Mouse (Mus musculus) splenic B cell, adult 2 months (primary cell): ENCODE data around the gene Wnt5b.

Source experiments
- DNase-seq: peaks from one replicate; pipeline ENCODE4 v3.0.0-alpha.2; 2011; ENCODE audit warnings: low read depth, low spot score
- H3K27me3 ChIP-seq: 2 replicates; pipeline ENCODE4 v1.6.1; 2012; ENCODE audit warnings: mild to moderate bottlenecking, low read length, moderate library complexity, mixed read lengths; ENCODE audit not compliant: control insufficient read depth, poor library complexity, insufficient read depth, severe bottlenecking
- H3K36me3 ChIP-seq: 2 replicates; pipeline ENCODE4 v1.6.1; 2012; ENCODE audit warnings: mild to moderate bottlenecking, low read length, moderate library complexity, mixed read lengths; ENCODE audit not compliant: control insufficient read depth, poor library complexity, insufficient read depth, severe bottlenecking

Wnt5b gene

DNA sequence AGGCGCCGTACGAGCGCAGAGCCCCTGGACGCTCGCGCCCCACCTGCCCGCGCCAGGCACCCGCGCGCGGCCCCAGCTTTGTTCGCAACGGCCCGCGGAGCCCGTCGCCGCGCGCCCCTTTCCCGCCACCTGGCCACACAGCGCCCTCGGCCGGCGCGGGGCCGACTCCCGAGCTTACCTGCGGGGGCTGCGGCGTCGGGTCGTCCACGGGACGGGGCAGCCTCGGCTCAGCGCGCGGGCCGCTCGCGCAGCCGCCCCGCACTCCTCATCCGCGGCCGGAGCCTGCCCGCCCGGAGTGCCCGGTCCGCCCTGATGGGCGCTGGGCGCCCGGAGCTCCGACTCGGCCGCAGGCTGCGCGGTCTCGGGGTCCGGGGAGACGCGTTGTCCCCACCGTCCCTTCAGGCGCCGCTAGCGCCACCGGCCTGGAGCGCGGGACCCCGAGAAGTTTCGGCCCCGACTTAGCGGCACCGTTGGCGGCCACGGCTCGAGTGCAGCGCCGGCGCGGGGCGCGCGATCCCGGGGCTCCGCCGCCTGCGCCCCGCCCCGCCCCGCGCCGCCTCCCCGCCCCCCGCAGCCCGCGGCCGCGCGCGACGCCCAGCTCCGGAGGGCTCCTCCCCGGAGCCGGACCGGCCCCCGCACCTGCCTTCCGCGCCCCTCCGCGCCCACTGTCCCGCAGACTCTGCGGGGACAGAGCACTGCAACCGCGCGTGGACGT, at the start of gene Wnt5b:
Gene Wnt5b (minus strand): TSS at position 545 of the 715 bp plus-strand sequence.
- DNase-seq, result no peak
- Histone ChIP-seq H3K36me3 (no peaks in the 10 kb centered on the region), H3K27me3 (no peaks in the 10 kb centered on the region)

DNA sequence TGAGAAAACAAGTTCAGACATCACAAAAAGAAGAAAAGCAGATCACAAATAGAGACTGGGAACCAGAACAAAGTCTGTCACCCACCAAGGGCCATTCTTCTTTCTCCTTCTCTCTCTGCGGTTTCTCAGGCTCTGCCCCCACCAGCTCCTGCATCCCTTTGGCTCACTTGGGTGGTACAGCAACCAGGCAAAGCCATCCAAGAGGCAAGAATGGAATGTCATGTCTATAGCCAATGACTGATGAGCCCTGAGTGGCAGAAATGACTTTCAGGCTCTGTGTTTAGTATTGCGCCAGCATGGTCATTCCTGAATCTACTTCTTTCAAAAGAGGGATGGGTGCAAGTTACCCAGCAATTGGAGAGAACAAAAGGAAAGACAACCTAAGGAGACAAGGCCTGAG, 46.7 kb upstream of the Wnt5b start:
- no peak for DNase-seq
- Histone ChIP-seq H3K36me3 (no peaks in the 10 kb centered on the region), H3K27me3 (no peaks in the 10 kb centered on the region)

DNA sequence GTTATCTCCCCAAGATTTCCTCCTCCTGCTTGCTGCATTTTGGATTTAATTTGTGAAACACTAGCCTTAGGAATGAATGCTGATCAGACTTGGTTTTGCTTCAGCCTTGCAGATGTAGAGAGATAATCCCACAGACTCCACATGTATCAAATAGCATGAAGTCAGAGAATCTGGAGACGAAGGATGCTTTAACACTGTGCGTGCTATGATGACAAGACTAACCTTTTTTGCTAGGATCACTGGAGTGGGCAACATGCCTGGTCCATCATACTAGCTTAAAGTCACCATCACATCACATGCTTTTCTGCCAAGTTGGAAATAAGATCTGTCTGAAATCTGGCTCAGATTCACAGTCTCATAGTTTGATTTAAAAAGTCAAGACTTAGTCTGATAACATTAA, 43.8 kb upstream of the Wnt5b start:
- Histone ChIP-seq H3K27me3 (no peaks in the 10 kb centered on the region), H3K36me3 (no peaks in the 10 kb centered on the region; the same call in 1 of the 2 replicates)
- no peak for DNase-seq

DNA sequence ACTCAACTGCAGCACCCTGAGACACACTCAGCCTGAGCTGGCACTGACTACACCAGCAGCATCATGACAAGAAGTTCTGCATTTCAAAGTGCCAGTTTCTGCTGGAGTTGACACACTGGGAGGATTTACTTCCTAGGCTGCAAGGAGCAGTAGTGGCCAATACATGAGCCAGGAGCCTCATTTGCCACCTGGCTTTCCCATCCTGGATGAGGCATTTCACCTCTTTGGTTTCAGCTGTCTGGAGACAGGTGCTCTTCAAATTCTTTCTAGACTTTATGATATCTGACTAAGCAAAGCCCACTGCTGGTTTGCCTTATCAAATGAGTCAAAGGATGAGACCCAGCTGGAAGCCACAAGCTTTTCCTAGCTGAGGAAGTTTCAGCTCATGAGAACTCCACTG, 43.3 kb upstream of the Wnt5b start:
- H3K27me3 ChIP-seq, result no peaks in the 10 kb centered on the region

DNA sequence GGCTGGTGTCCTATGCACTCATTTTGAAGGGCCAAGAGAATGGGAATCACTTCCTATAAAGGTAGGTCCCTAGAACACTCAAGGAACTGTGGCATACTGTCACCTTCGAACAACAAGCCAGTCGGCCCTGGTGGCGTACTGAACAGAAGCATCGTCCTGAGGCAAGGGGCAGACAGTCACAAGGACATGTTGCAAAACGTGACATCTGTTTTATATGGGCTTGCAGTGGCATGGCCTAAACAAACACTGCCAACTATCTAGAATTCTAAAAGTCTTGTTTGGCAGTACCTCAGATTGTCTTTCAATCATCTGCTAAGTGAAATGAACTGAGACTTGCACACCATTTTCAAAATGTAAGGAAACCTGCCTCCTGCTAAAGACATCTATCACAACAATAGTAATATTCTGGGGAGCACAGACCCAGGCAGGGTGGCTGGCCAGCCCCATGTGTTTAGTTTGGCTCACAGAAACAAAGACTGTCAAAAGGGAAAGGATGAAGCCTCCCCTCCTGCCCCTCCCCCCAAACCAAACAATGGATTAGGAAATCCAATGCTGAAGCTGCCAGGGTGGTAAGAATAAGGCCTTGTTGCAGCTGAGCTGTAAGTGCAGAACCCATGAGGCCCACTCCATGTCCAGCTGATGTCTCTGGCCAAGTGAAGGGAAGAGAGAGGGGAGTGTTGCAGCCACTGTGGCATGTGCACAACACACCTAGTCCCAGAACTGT, 41.7 kb upstream of the Wnt5b start:
- Histone ChIP-seq H3K36me3 (no peaks in the 10 kb centered on the region; the same call in 1 of the 2 replicates), H3K27me3 (no peaks in the 10 kb centered on the region)
- no peak for DNase-seq

More for the DNA sequence above, 43.3 kb upstream of the Wnt5b start:
- DNase-seq, result no peak
- no peaks in the 10 kb centered on the region; the same call in 1 of the 2 replicates for H3K36me3 ChIP-seq

DNA sequence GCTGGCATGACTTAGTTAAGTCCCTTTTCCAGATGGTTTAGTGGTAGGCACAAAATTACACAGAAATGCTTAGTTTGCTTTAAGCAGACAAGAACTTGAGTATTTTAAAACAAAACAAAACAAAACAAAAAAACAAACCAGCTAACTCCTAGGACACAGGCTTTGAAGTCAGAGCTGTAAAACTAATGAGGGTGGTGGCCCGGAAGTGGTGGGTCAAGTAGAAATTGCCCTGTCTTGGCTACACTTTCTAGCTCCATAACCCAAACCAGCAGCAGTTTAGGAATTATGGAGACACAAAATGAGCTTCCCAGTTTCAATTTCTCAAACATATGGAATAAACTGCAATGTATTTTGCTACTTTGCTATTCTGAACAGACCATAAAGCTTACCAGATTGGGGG, 39.9 kb upstream of the Wnt5b start:
- no peak for DNase-seq
- no peaks in the 10 kb centered on the region for H3K27me3 ChIP-seq
- H3K36me3 ChIP-seq, result no peaks in the 10 kb centered on the region; the same call in 1 of the 2 replicates

DNA sequence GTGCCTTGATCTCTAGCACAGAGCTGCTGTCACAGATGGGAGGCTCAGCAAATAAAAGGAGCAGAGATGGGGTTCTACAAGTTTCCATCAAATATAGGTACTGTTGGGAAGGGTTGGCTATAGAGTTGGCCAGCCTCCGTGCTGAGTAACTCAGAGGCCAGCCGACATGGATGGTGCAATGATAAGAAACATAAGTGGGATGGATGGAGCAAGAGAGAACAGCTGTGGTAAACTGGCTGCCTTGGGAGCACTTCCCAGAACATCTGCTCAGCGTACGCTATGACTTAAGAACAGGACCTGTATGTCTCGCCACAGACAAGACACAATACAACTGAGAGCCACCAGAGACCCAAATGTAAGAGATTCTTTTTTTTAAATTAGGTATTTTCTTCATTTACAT, 39.0 kb upstream of the Wnt5b start:
- no peaks in the 10 kb centered on the region; the same call in 1 of the 2 replicates for H3K36me3 ChIP-seq
- no peak for DNase-seq
- no peaks in the 10 kb centered on the region for H3K27me3 ChIP-seq

DNA sequence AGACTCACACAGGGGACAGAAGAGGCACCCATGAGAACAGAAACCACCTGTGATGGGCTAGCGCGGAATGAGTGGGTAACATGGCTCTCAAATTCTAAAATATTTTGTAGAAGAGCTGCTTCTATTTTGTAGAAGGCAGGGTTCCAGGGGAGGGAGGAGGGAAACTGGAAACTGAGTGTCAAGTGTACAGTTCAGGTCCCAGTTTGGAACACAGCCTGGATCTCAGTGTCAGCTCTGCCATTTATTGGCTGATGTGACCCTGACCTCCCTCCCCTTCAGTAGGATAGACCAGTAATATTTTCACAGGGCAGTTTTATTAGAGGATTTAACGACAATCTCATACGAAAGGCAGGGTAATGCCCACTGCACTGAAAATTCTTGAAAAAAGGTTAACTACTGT, 32.6 kb upstream of the Wnt5b start:
- H3K36me3 ChIP-seq, result no peaks in the 10 kb centered on the region
- DNase-seq, result no peak
- H3K27me3 ChIP-seq, result no peaks in the 10 kb centered on the region

DNA sequence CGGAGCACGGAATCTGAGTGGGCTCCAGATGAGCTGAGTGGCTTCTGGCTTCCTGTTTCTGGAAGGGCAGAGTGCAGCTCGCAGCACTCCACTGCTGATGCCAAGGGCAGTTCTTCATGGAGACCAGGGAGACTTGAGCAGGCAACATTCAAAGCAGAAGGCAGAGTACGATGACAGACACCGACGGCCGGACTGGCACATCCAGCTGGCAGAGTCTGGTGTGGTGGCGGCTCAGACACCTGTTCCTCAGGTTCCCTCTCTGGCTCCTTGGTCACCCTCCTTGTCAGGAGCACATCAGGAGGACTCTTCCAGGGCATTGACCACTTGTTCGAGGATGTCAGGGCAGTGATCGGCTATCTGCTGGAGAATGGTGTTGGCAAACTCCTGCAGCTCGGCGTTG, 31.2 kb upstream of the Wnt5b start:
- no peak for DNase-seq
- Histone ChIP-seq H3K27me3 (no peaks in the 10 kb centered on the region), H3K36me3 (no peaks in the 10 kb centered on the region)

DNA sequence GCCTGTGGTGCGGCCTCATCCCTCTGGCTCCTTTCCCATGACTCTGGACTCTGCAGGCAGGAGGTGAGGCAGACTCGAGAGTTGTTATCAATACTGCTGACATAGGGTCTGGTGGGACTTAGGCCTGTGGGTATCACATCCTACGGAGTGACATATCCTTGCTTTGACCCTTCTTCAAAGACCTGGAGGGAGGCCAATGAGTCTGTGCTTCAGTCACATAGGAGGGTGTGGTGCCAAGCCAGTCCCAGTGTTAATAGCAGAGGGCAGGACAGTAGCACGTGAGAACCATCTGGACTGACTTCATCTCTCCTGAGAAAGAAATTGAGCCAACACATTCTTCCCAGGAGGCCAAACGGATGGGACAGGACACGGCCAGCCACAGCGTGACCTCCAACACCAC, 28.1 kb upstream of the Wnt5b start:
- no peak for DNase-seq
- no peaks in the 10 kb centered on the region for H3K27me3 ChIP-seq
- H3K36me3 ChIP-seq, result no peaks in the 10 kb centered on the region

DNA sequence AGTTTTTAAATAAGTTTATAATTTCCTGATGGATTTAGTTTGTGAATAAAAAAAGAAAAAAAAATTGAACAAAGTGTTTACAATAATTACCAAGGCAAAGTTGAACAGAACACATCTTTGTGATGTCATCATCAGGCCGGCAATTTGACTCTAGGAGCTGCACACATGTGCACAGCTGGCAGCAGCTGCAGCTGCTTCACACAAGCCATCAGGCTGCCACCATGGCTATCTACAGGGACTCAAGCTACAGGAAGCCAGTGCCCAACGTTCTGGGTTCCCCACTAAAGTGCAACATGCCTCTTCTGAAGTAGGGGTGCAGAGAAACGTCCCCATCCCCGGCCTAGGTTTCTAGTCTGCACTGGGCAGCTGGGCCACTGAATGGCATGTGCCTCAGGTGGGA, 26.6 kb upstream of the Wnt5b start:
- Histone ChIP-seq H3K36me3 (no peaks in the 10 kb centered on the region), H3K27me3 (no peaks in the 10 kb centered on the region)
- DNase-seq, result no peak

DNA sequence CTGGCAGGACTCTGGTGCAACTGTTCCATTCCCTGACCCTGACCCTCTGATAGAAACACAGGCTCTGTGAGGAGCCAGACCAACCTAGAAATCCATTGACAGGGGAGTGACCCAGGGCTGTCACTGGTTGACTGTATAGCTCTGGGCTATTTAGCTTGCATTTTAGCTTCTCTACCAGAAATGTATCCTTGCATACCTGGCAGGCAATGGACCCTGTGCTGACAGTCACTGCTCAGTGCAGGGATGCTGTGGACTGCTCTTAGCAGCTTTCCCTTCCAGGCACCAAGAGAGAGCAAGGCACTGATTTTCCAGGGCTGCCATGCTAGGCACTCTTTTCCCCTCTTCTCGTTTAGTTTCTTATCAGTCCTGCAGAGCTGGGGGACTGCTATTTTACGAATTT, 24.2 kb upstream of the Wnt5b start:
- DNase-seq, result no peak
- Histone ChIP-seq H3K36me3 (no peaks in the 10 kb centered on the region), H3K27me3 (no peaks in the 10 kb centered on the region)

DNA sequence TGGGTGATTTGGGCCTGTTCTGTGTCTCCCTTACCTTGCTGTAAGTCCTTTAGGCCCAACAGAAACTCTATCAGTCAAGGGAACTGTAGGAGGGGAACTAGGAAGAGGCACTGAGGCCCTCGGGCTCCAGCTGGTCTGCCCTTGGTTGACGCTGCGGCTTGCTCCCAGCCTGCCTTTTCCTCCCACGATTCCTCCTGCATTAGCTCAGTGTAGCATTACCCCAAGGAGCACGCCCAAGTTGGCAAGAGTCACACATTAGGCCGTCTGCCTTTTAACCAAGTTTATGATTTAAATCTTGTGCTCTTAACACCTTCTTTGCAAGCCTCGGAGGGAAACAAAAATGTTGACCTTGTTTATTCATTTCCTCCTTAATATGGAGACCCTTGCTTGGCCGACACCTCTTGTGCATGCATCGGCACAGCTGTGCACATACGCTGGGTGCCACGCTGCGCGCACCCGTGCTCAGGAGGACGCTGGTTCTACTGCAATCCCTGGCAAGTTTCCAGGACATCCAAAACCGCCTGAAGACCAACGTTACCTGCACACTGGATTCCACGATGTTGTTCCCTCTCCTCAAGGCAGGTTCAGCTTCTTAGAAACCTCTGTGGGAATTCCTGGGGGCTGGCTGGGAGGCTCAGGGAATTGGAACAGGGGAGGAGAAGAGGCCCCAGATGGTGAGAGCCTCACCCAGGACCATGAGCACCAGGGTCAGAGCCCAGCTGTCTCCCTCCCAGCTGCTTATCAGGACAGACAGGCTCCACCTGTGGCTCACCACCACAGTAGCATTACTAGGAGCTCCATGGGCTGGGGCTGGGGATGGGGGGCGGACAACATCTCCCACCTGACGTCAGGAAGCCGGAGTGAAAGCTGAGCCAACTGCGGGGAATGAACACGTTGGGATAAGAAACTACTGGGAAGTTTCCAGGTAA, 21.6 kb upstream of the Wnt5b start:
- Histone ChIP-seq H3K27me3 (no peaks in the 10 kb centered on the region), H3K36me3 (no peaks in the 10 kb centered on the region)
- no peak for DNase-seq

DNA sequence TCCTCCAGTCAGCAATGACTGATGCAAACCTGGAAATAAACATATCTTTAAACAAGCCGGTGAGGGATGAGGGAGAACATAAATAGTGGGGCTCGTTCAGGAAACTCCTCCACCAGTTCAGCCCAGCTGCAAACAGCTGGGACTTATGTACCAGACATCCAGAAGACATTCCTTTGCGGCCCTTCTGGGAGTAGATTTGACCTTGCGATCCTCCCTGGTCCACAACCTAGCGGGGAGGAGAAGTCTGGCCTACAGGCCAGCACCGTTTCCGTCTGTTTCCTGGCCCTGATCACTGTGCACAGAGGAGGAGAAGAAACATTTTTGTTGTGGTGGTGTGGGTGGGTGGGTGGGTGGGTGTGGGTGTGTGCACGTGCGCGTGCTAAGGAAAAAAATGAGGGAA, 18.4 kb upstream of the Wnt5b start:
- no peak for DNase-seq
- Histone ChIP-seq H3K27me3 (no peaks in the 10 kb centered on the region), H3K36me3 (no peaks in the 10 kb centered on the region)

DNA sequence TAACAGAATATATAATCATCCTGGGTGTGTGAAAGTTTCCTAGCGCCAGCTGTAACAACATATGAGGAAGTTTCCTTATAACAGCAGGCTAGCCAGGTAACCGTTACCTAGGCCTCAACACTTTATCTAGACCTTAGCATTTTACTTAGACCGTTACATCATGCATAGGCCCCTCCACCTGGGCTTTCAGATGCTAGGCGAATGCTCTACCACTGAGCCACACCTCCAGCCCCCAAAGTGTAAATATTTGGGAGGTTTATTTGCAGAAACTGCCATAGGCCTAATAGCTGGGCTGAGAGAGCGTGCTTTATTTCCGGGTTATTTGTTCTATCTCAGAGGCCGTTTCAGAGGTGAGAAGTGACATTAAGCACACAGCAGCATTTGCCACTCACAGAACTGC, 14.7 kb upstream of the Wnt5b start:
- no peak for DNase-seq
- Histone ChIP-seq H3K27me3 (no peaks in the 10 kb centered on the region), H3K36me3 (no peaks in the 10 kb centered on the region)
